Mouse (Mus musculus) MEL (cell line): ENCODE data around the gene M6pr. TPM values are rescaled to one million over a fixed set of nuclear protein-coding genes. Genes with fewer than 3 reads are reported as not detected.

ENCODE experiments used
- DNase-seq: peaks from one replicate; pipeline ENCODE4 v3.0.0; 2011; ENCODE audit warnings: low read depth, low spot score
- H3K27ac ChIP-seq: 2 replicates; pipeline ENCODE4 v1.5.1; 2012; ENCODE audit warnings: low read depth, mild to moderate bottlenecking, control low read depth, low read length, moderate library complexity; ENCODE audit not compliant: control insufficient read depth
- H3K27me3 ChIP-seq, 2 experiments: fragments of 150-350 bp in 1 of 2; sonication (generic) in 1 of 2; 2 replicates each; pipeline ENCODE4 v1.6.1; 2012; ENCODE audit warnings: low read length in 2 of 2, mild to moderate bottlenecking in 2 of 2, improper control_type of control experiment in 1 of 2, moderate library complexity in 1 of 2; ENCODE audit not compliant: insufficient read depth in 2 of 2, control insufficient read depth in 1 of 2
- H3K36me3 ChIP-seq, 2 experiments: 2 replicates each; pipeline ENCODE4 v1.6.1; 2012 to 2014; ENCODE audit warnings: low read length in 2 of 2, improper control_type of control experiment in 1 of 2, inconsistent platforms in 1 of 2, mild to moderate bottlenecking in 1 of 2; ENCODE audit not compliant: insufficient read depth in 2 of 2, control insufficient read depth in 1 of 2
- H3K4me1 ChIP-seq, 2 experiments: fragments of 150-350 bp in 1 of 2; sonication (generic) in 1 of 2; 2 replicates each; pipeline ENCODE4 v1.6.1; 2012; ENCODE audit warnings: low read length in 2 of 2, improper control_type of control experiment in 1 of 2, mild to moderate bottlenecking in 1 of 2; ENCODE audit not compliant: insufficient read depth in 2 of 2, control insufficient read depth in 1 of 2
- H3K4me3 ChIP-seq, 2 experiments: fragments of 150-350 bp in 1 of 2; sonication (generic) in 1 of 2; 2 replicates each; pipeline ENCODE4 v1.5.1; 2012; ENCODE audit warnings: low read depth in 2 of 2, low read length in 2 of 2, mild to moderate bottlenecking in 2 of 2, moderate library complexity in 2 of 2, control low read depth in 1 of 2, improper control_type of control experiment in 1 of 2; ENCODE audit not compliant: control insufficient read depth in 1 of 2, insufficient read depth in 1 of 2
- H3K79me2 ChIP-seq: 2 replicates; pipeline ENCODE4 v1.6.1; 2012; ENCODE audit warnings: mild to moderate bottlenecking, low read length, moderate library complexity; ENCODE audit not compliant: control insufficient read depth, poor library complexity, insufficient read depth
- H3K9ac ChIP-seq: 2 replicates; pipeline ENCODE4 v1.6.1; 2012; ENCODE audit warnings: low read depth, mild to moderate bottlenecking, control low read depth, low read length, moderate library complexity; ENCODE audit not compliant: control insufficient read depth, poor library complexity, severe bottlenecking
- H3K9me3 ChIP-seq: fragments of 150-350 bp; sonication (generic); replicated peaks from 2 replicates; pipeline ENCODE4 v1.6.1; 2012; ENCODE audit warnings: mild to moderate bottlenecking, low read length, improper control_type of control experiment, moderate library complexity; ENCODE audit not compliant: insufficient read depth
- CHD1 ChIP-seq: IDR thresholded peaks from 2 replicates; pipeline ENCODE4 v1.6.1; 2012; ENCODE audit warnings: low read depth, mild to moderate bottlenecking, inconsistent platforms, low read length, improper control_type of control experiment
- CTCF ChIP-seq, 3 experiments: IDR thresholded peaks in 2 of 3; conservative IDR thresholded peaks in 1 of 3; 2 replicates each; pipeline ENCODE4 v1.5.1; 2011 to 2012; ENCODE audit warnings: low read length in 3 of 3, low read depth in 2 of 3, mild to moderate bottlenecking in 2 of 3, improper control_type of control experiment in 1 of 3, inconsistent platforms in 1 of 3, mixed read lengths in 1 of 3, moderate library complexity in 1 of 3; ENCODE audit not compliant: control insufficient read depth in 1 of 3, insufficient read depth in 1 of 3, poor library complexity in 1 of 3, severe bottlenecking in 1 of 3
- ELF1 ChIP-seq: IDR thresholded peaks from 2 replicates; pipeline ENCODE4 v1.6.1; 2014; ENCODE audit warnings: low read depth, mild to moderate bottlenecking, inconsistent platforms, low read length, improper control_type of control experiment, moderate library complexity
- EP300 ChIP-seq, 2 experiments: IDR thresholded peaks; 2 replicates each; pipeline ENCODE4 v1.6.1; 2011; ENCODE audit warnings: improper control_type of control experiment in 2 of 2, low read length in 2 of 2, low read depth in 1 of 2, mild to moderate bottlenecking in 1 of 2
- ETS1 ChIP-seq: IDR thresholded peaks from 2 replicates; pipeline ENCODE4 v1.6.1; 2012; ENCODE audit warnings: low read depth, mild to moderate bottlenecking, inconsistent platforms, low read length, improper control_type of control experiment, moderate library complexity
- GATA1 ChIP-seq: IDR thresholded peaks from 2 replicates; pipeline ENCODE4 v1.6.1; 2011; ENCODE audit warnings: low read depth, low read length, improper control_type of control experiment
- JUND ChIP-seq: IDR thresholded peaks from 2 replicates; pipeline ENCODE4 v1.6.1; 2011; ENCODE audit warnings: low read depth, mild to moderate bottlenecking, improper control_type of control experiment, low read length
- MAFK ChIP-seq: IDR thresholded peaks from 2 replicates; pipeline ENCODE4 v1.6.1; 2011; ENCODE audit warnings: low read depth, mild to moderate bottlenecking, low read length, improper control_type of control experiment, borderline replicate concordance
- MYB ChIP-seq: IDR thresholded peaks from 2 replicates; pipeline ENCODE4 v1.6.1; 2011; ENCODE audit warnings: mild to moderate bottlenecking, low read depth, low read length, improper control_type of control experiment
- MYC ChIP-seq: IDR thresholded peaks from 2 replicates; pipeline ENCODE4 v1.6.1; 2011; ENCODE audit warnings: low read depth, mild to moderate bottlenecking, low read length, improper control_type of control experiment, moderate library complexity
- NELFE ChIP-seq: IDR thresholded peaks from 2 replicates; pipeline ENCODE4 v1.6.1; 2011; ENCODE audit warnings: low read depth, low read length, improper control_type of control experiment
- RAD21 ChIP-seq: IDR thresholded peaks from 2 replicates; pipeline ENCODE4 v1.6.1; 2011; ENCODE audit warnings: mild to moderate bottlenecking, low read depth, low read length, improper control_type of control experiment
- SIN3A ChIP-seq: IDR thresholded peaks from 2 replicates; pipeline ENCODE4 v1.6.1; 2012; ENCODE audit warnings: low read length, improper control_type of control experiment, inconsistent platforms
- SMC3 ChIP-seq: IDR thresholded peaks from 2 replicates; pipeline ENCODE4 v1.6.1; 2011; ENCODE audit warnings: low read depth, low read length, improper control_type of control experiment
- USF2 ChIP-seq, 2 experiments: IDR thresholded peaks; 2 replicates each; pipeline ENCODE4 v1.6.1; 2011 to 2012; ENCODE audit warnings: improper control_type of control experiment in 2 of 2, low read length in 2 of 2, borderline replicate concordance in 1 of 2, inconsistent platforms in 1 of 2, low read depth in 1 of 2, mild to moderate bottlenecking in 1 of 2; ENCODE audit not compliant: insufficient read depth in 1 of 2
- ZC3H11A ChIP-seq: IDR thresholded peaks from 2 replicates; pipeline ENCODE4 v1.6.1; 2012; ENCODE audit warnings: low read depth, mild to moderate bottlenecking, inconsistent platforms, low read length, improper control_type of control experiment
- ZKSCAN1 ChIP-seq: IDR thresholded peaks from 2 replicates; pipeline ENCODE4 v1.6.1; 2012; ENCODE audit warnings: low read depth, mild to moderate bottlenecking, inconsistent platforms, low read length, improper control_type of control experiment, moderate library complexity
- ZMIZ1 ChIP-seq: IDR thresholded peaks from 2 replicates; pipeline ENCODE4 v1.6.1; 2012; ENCODE audit warnings: low read depth, mild to moderate bottlenecking, inconsistent platforms, low read length, improper control_type of control experiment, moderate library complexity
- ZNF384 ChIP-seq: IDR thresholded peaks from 2 replicates; pipeline ENCODE4 v1.6.1; 2012; ENCODE audit warnings: low read depth, mild to moderate bottlenecking, inconsistent platforms, low read length, improper control_type of control experiment
- polyA plus RNA-seq, 2 experiments: library from polyadenylated mRNA; stranded (reverse) in 1 of 2; unstranded in 1 of 2; fragments of >175 nt in 1 of 2; fragments of >200 nt in 1 of 2; gene quantifications; 2 replicates each; pipeline versions ENCODE4 v1.2.1 to v1.2.4; 2012; ENCODE audit warnings: low replicate concordance in 2 of 2, low read depth in 1 of 2; ENCODE audit not compliant: insufficient read length in 2 of 2, insufficient read depth in 1 of 2, missing spikeins in 1 of 2
- total RNA-seq: library from RNA; depleted of rRNA; stranded (reverse); fragments of 300-350 nt; gene quantifications from 2 replicates; pipeline ENCODE4 v1.2.3, GENCODE M21; 2012

M6pr gene
- total and polyA plus RNA-seq, 3 experiments = 183 to 186 TPM; not detected in 1

DNA sequence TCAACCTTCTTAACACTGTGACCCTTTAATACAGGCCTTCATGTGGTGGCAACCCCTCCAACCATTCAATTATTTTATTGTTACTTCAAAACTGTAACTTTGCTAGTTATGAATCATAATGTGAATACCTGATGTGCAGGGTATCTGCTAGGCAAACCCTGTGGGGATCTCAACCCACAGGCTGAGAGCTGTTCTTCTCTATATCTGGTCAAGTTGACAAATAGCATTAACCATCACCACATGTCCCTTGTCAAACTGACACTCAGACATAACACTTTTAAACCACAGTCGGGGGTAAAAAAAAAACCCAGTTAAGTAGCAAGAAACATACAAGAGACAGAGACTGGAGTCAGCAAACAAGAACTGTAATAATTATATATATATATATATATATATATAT lies 23.7 kb upstream of the M6pr start:
- no peaks in the 10 kb centered on the region for H3K27me3 ChIP-seq
- TF ChIP-seq CHD1 = no peak
- TF ChIP-seq, all 39 proteins: peak for 0
- H3K79me2 ChIP-seq = no peaks in the 10 kb centered on the region

DNA sequence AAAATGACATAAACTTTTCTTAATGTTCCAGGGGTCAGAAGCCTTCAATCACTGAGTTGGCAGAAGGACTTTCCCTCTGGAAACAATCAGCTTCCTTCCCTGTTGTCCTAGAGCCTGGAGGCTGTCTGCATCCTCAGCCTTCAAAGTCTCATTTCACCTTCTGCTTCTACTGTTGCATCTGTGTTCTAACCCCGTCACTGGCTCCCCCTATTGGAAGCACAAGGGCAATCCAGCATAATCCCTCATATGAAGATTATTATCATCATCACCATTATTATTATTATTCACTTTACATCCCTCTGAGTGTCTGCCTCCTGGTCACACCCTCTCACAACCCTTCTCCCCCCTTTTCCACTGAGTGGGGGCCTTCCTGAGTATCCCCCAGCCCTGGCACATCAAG lies 20.3 kb upstream of the M6pr start:
- peak; percentile 50 for DNase-seq
- peaks cover 15 to 25% of the 10 kb centered on the region in 2 experiments for H3K4me1 ChIP-seq

More for the DNA sequence above, 23.7 kb upstream of the M6pr start:
- no peak overlapping the region for H3K9ac ChIP-seq
- H3K4me3 ChIP-seq = no peak overlapping the region
- no peaks in the 10 kb centered on the region for H3K9me3 ChIP-seq
- peaks cover 0 to 6% of the 10 kb centered on the region in 2 experiments; a peak in 1 of 4 replicates for H3K4me1 ChIP-seq
- no peak overlapping the region for H3K27ac ChIP-seq
- no peak for DNase-seq
- no peaks in the 10 kb centered on the region; a peak in 1 of 4 replicates for H3K36me3 ChIP-seq

DNA sequence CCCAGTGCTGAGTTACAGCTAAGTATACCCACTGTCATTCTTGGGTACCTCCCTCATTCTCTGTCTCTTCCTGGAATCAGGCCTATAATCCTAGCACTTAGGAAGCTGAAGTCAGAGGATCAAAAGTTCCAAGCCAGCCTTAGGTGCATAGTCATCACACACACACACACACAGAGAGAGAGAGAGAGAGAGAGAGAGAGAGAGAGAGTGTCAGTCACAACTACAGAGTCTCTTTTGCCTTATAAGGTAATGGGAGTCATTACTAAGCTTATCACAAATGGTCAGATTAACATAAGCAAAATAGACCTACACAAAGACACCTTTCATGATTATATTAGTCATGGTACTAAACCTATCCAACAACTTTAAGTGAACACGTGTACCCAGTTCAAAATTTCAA lies 19.2 kb upstream of the M6pr start:
- H3K27ac ChIP-seq = no peak overlapping the region
- no peaks in the 10 kb centered on the region for H3K79me2 ChIP-seq
- TF ChIP-seq JUND = peak; percentile 60; the same call in 1 of the 2 replicates
- no peak for TF ChIP-seq ZKSCAN1
- no peak for TF ChIP-seq SIN3A
- no peak for TF ChIP-seq USF2 (IDR thresholded peaks at IDR 0.05; ENCODE audit: borderline replicate concordance in 1 of 2, insufficient read depth in 1 of 2, low read depth in 1 of 2, low read length in 2 of 2)
- no peak for TF ChIP-seq ELF1
- TF ChIP-seq EP300 (IDR thresholded peaks at IDR 0.05; ENCODE audit: low read depth in 1 of 2, low read length in 2 of 2) = peak; percentile 3 to 6; a peak in 2 of 4 replicates
- TF ChIP-seq GATA1 = no peak
- TF ChIP-seq NELFE = no peak
- no peak for TF ChIP-seq MYC
- no peak overlapping the region for H3K9ac ChIP-seq
- no peak overlapping the region for H3K4me3 ChIP-seq
- H3K9me3 ChIP-seq = no peaks in the 10 kb centered on the region
- no peaks in the 10 kb centered on the region for H3K27me3 ChIP-seq
- H3K36me3 ChIP-seq = peaks cover 0 to 21% of the 10 kb centered on the region in 2 experiments; a peak in 2 of 4 replicates
- DNase-seq = no peak
- H3K4me1 ChIP-seq = peaks cover 21 to 35% of the 10 kb centered on the region in 2 experiments

More for the DNA sequence above, 20.3 kb upstream of the M6pr start:
- Histone ChIP-seq H3K9ac (no peak overlapping the region), H3K27me3 (no peaks in the 10 kb centered on the region), H3K79me2 (no peaks in the 10 kb centered on the region), H3K36me3 (peaks cover 0 to 13% of the 10 kb centered on the region in 2 experiments; a peak in 2 of 4 replicates), H3K27ac (no peak overlapping the region), H3K9me3 (no peaks in the 10 kb centered on the region), H3K4me3 (no peak overlapping the region)
- TF ChIP-seq ELF1 (no peak), CTCF (IDR thresholded peaks at IDR 0.05 in 2 of 3, conservative IDR thresholded peaks at IDR 0.05 in 1 of 3; ENCODE audit: control insufficient read depth in 1 of 3, insufficient read depth in 1 of 3, low read depth in 2 of 3, low read length in 3 of 3, poor library complexity in 1 of 3, severe bottlenecking in 1 of 3) (peak; percentile 37 to 65 (median 62)), ETS1 (no peak), SMC3 (peak; percentile 48), ZMIZ1 (no peak), MYC (no peak), ZNF384 (no peak), MYB (no peak), RAD21 (peak; percentile 53), JUND (no peak), CHD1 (no peak), ZC3H11A (peak; percentile 52), MAFK (no peak)
